Mouse (Mus musculus) megakaryocyte, embryonic 14.5 days (primary cell): Measurements from ENCODE around the gene Intu.

Experiments used
- FLI1 ChIP-seq: IDR thresholded peaks from 2 replicates; pipeline ENCODE4 v1.6.1; 2012; ENCODE audit warnings: low read length, inconsistent platforms, mixed read lengths
- GATA1 ChIP-seq: IDR thresholded peaks from 3 replicates; pipeline ENCODE4 v1.6.1; 2012; ENCODE audit warnings: mixed read lengths, low read length, inconsistent platforms, borderline replicate concordance

DNA sequence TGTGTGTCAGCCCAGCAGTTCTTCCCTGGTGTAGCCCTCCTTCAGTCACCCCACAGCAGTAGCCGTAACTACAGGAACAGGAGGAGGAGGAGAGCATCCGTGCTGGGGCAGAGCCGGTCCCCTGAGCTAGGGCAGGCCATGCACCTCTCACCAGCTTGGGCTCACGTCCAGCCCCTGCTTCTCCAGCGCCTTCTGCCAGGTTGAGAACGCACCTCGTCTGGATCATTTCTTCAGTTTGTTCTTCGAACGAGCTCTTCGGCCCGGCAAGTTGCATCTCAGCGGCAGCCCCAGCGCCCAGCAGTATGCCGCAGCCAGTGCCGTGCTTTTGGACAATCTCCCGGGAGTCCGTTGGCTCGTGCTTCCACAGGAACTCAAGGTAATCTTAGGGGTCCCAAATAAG is 152.1 kb downstream of the Intu start:
- TF ChIP-seq GATA1 (no peak), FLI1 (no peak)
